Mouse (Mus musculus) liver, postnatal 0 days (tissue): ENCODE data around the gene Epas1. TPM values are rescaled to one million over a fixed set of nuclear protein-coding genes. Genes with fewer than 3 reads are reported as not detected.

Source experiments
- ATAC-seq: fragments of 200-750 bp; cut with Nextera tagmentation; 2 replicates; pipeline ENCODE4 v1.8.0; 2017; ENCODE audit warnings: mild to moderate bottlenecking, moderate library complexity
- DNase-seq: peaks from one replicate; pipeline ENCODE4 v3.0.0-alpha.2; 2016
- H3K27ac ChIP-seq: fragments of 300-500 bp; sonication (generic); 2 replicates; pipeline ENCODE4 v1.5.1; 2014; ENCODE audit warnings: antibody characterized with exemption, moderate library complexity, mild to moderate bottlenecking, low read depth
- H3K27me3 ChIP-seq: fragments of 300-500 bp; sonication (generic); 2 replicates; pipeline ENCODE4 v1.6.1; 2014; ENCODE audit warnings: low read length, control low read depth, mixed read lengths; ENCODE audit not compliant: insufficient read depth
- H3K36me3 ChIP-seq: fragments of 300-500 bp; sonication (generic); replicated peaks from 2 replicates; pipeline ENCODE4 v1.6.1; 2014; ENCODE audit warnings: mild to moderate bottlenecking, control low read depth, low read length, moderate library complexity, mixed read lengths; ENCODE audit not compliant: insufficient read depth
- H3K4me1 ChIP-seq: fragments of 300-500 bp; sonication (generic); 2 replicates; pipeline ENCODE4 v1.6.1; 2014; ENCODE audit warnings: antibody characterized with exemption, mild to moderate bottlenecking, control low read depth; ENCODE audit not compliant: insufficient read depth
- H3K4me2 ChIP-seq: fragments of 300-500 bp; sonication (generic); 2 replicates; pipeline ENCODE4 v1.6.1; 2014; ENCODE audit warnings: low read depth, mild to moderate bottlenecking, low read length, moderate library complexity, mixed read lengths
- H3K4me3 ChIP-seq: fragments of 300-500 bp; sonication (generic); 2 replicates; pipeline ENCODE4 v1.5.1; 2014; ENCODE audit warnings: low read depth, low read length
- H3K9ac ChIP-seq: fragments of 300-500 bp; sonication (generic); replicated peaks from 2 replicates; pipeline ENCODE4 v1.6.1; 2014; ENCODE audit warnings: mild to moderate bottlenecking, moderate library complexity
- H3K9me3 ChIP-seq: fragments of 300-500 bp; sonication (generic); 2 replicates; pipeline ENCODE4 v1.6.1; 2016; ENCODE audit warnings: mild to moderate bottlenecking, control low read depth, low read length, mixed read lengths
- CTCF ChIP-seq: sonication (generic); IDR thresholded peaks from 2 replicates; pipeline ENCODE4 v1.5.1; 2016; ENCODE audit warnings: antibody characterized with exemption, low read depth
- EP300 ChIP-seq: IDR thresholded peaks from 2 replicates; pipeline ENCODE4 v1.6.1; 2016; ENCODE audit warnings: antibody characterized with exemption, low read depth, mild to moderate bottlenecking
- WGBS: fragments of 180-500 bp; shearing (Covaris S2); extraction: QIAGEN DNeasy Blood & Tissue Kit; methylation state at CpG from one replicate; pipeline ENCODE4 v1.1.7; 2014; ENCODE audit not compliant: insufficient replicate concordance; 5-methylcytosine and 5-hydroxymethylcytosine counted together
- polyA plus RNA-seq: library from polyadenylated mRNA; unstranded; fragments of >200 nt; fragmentation: Nextera tagmentation; extraction: Ambion mirVana; gene quantifications from 2 replicates; pipeline ENCODE4 v1.2.1, GENCODE M21; 2015

Epas1 gene
- polyA plus RNA-seq, 1 experiment from 2014 or later = 8.2 TPM

GRCm38 (mm10) chr17:86801213-86801815 lies 47.8 kb downstream of the Epas1 start:
- Histone ChIP-seq H3K36me3 (peaks cover 21% of the 10 kb centered on the region; the same call in 1 of the 2 replicates), H3K4me3 (no peak overlapping the region), H3K27me3 (no peaks in the 10 kb centered on the region), H3K9me3 (no peaks in the 10 kb centered on the region), H3K4me1 (0 out of 2 replicates have a peak, but pooled peaks cover 2% of the 10 kb centered on the region), H3K9ac (no peak overlapping the region), H3K27ac (peak overlapping the region; percentile 62; the same call in 1 of the 2 replicates), H3K4me2 (no peak overlapping the region)
- DNase-seq (no peak), ATAC-seq (no peak)
- WGBS = 71% methylated on average over 11 of the region's 11 CpGs
- TF ChIP-seq EP300 (no peak), CTCF (no peak)

- DNase-seq = no peak
- ATAC-seq = no peak
- H3K4me3 ChIP-seq = no peak overlapping the region
- H3K4me2 ChIP-seq = no peak overlapping the region
- H3K9ac ChIP-seq = no peak overlapping the region
- H3K4me1 ChIP-seq = 0 out of 2 replicates have a peak, but pooled peaks cover 2% of the 10 kb centered on the region
- H3K27me3 ChIP-seq = no peaks in the 10 kb centered on the region
- H3K9me3 ChIP-seq = no peaks in the 10 kb centered on the region
- TF ChIP-seq EP300 = no peak
- TF ChIP-seq CTCF = no peak
- H3K27ac ChIP-seq = peak overlapping the region; percentile 62
- peaks cover 21% of the 10 kb centered on the region; the same call in 1 of the 2 replicates for H3K36me3 ChIP-seq
- 33% methylated on average over 9 of the region's 9 CpGs for WGBS
Observed at GRCm38 (mm10) chr17:86801876-86802275, 48.4 kb downstream of the Epas1 start.

GRCm38 (mm10) chr17:86802351-86802985 lies 49.0 kb downstream of the Epas1 start:
- Histone ChIP-seq H3K27ac (peak overlapping the region; percentile 51), H3K4me2 (no peak overlapping the region), H3K9me3 (no peaks in the 10 kb centered on the region), H3K9ac (no peak overlapping the region), H3K27me3 (no peaks in the 10 kb centered on the region), H3K4me3 (no peak overlapping the region), H3K4me1 (0 out of 2 replicates have a peak, but pooled peaks cover 2% of the 10 kb centered on the region), H3K36me3 (peaks cover 18% of the 10 kb centered on the region; the same call in 1 of the 2 replicates)
- ATAC-seq (no peak), DNase-seq (no peak)
- WGBS = 50% methylated on average over 9 of the region's 9 CpGs
- TF ChIP-seq CTCF = peak; percentile 43
- TF ChIP-seq EP300 = no peak

- Histone ChIP-seq H3K4me1 (0 out of 2 replicates have a peak, but pooled peaks cover 2% of the 10 kb centered on the region), H3K9ac (no peak overlapping the region), H3K4me3 (no peak overlapping the region), H3K4me2 (no peak overlapping the region), H3K9me3 (no peaks in the 10 kb centered on the region), H3K36me3 (peaks cover 18% of the 10 kb centered on the region; the same call in 1 of the 2 replicates), H3K27me3 (no peaks in the 10 kb centered on the region), H3K27ac (no peak overlapping the region)
- WGBS = 68% methylated on average over 10 of the region's 10 CpGs
- DNase-seq = no peak
- TF ChIP-seq CTCF (no peak), EP300 (no peak)
- no peak for ATAC-seq
Observed at GRCm38 (mm10) chr17:86803147-86803546, 49.6 kb downstream of the Epas1 start.

GRCm38 (mm10) chr17:86803653-86804052 lies 50.2 kb downstream of the Epas1 start:
- Histone ChIP-seq H3K4me3 (no peak overlapping the region), H3K36me3 (peaks cover 20% of the 10 kb centered on the region), H3K4me1 (no peaks in the 10 kb centered on the region), H3K27ac (no peak overlapping the region), H3K27me3 (no peaks in the 10 kb centered on the region), H3K9ac (no peak overlapping the region), H3K4me2 (no peak overlapping the region), H3K9me3 (no peaks in the 10 kb centered on the region)
- 65% methylated on average over 5 of the region's 5 CpGs for WGBS
- no peak for TF ChIP-seq EP300
- peak; percentile 56 for TF ChIP-seq CTCF
- DNase-seq (no peak), ATAC-seq (no peak)

GRCm38 (mm10) chr17:86812029-86812428 lies 58.5 kb downstream of the Epas1 start:
- no peak overlapping the region for H3K9ac ChIP-seq
- no peak for DNase-seq
- H3K4me3 ChIP-seq = no peak overlapping the region
- WGBS = 7% methylated on average over 4 of the region's 4 CpGs
- peaks cover 34% of the 10 kb centered on the region for H3K36me3 ChIP-seq
- H3K4me2 ChIP-seq = no peak overlapping the region
- peak; percentile 63 for TF ChIP-seq CTCF
- TF ChIP-seq EP300 = no peak
- H3K27me3 ChIP-seq = no peaks in the 10 kb centered on the region
- no peaks in the 10 kb centered on the region for H3K4me1 ChIP-seq
- no peak for ATAC-seq
- no peaks in the 10 kb centered on the region for H3K9me3 ChIP-seq
- H3K27ac ChIP-seq = no peak overlapping the region
